In the genomic region with DNA sequence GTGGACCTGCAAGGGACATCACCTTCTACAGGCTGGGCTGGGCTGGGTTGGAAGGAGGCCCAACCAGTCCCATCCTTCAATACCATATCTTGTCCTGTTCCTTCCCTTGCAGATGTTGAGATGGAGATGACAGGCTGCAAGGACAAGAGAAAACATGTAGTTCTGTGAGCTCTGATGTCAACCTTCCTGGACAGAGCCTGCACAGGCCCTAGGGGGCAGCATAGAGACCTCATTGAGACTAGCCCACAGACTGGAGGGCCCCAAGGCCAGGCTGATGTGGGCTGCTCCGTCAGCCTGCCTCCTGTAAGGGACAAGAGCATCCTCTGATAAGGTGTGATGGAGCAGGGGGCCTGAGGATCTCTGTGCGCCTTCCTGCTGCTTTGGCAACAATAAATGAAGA, we compare ENCODE assay signal across 10 mouse cellular contexts. TPM values are rescaled to one million over a fixed set of nuclear protein-coding genes. Genes with fewer than 3 reads are reported as not detected.
DNase-seq lines count a peak whose midpoint lies in the region; ATAC-seq and TF ChIP-seq lines count a peak whose summit lies in the region.
"Had no signal": no experiment of that assay in that cellular context is flagged by ENCODE, and none has a peak within 500 bp of the region (broad histone marks: within the 10 kb centered on the region; RNA-seq: fewer than 3 reads in every experiment).

No protein-coding gene starts in this region.

- no peak for TF ChIP-seq POLR2A in lung, adult 2 months (IDR thresholded peaks at IDR 0.05; ENCODE audit: borderline replicate concordance, extremely low read depth, low read depth, low read length)

- H3K4me3 ChIP-seq in lung, adult 2 months (replicated peaks; ENCODE audit: extremely low read depth, low read depth, low read length), result no peak overlapping the region
- H3K4me3 ChIP-seq in liver, embryonic 15.5 days (replicated peaks), result no peak overlapping the region
- H3K4me3 ChIP-seq: heart, embryonic 15.5 days; myocyte had no signal

- H3K27ac ChIP-seq in liver, embryonic 15.5 days (replicated peaks), result peak overlapping the region; percentile 45; the same call in 1 of the 2 replicates
- H3K27ac ChIP-seq: heart, embryonic 15.5 days had no signal

- peaks cover 27% of the 10 kb centered on the region for H3K27me3 ChIP-seq in liver, embryonic 15.5 days
- H3K27me3 ChIP-seq: heart, embryonic 15.5 days had no signal

- no peak for ATAC-seq in liver, embryonic 15.5 days (ENCODE audit: insufficient read depth)

- peak; percentile 22 to 42 for DNase-seq in adrenal gland, adult 18-20 months (ENCODE audit: low spot score in 2 of 2)
- DNase-seq in adrenal gland, postnatal 4 days (ENCODE audit: low spot score in 2 of 2), result no peak
- DNase-seq in lung, adult 2 months, result no peak
- no peak for DNase-seq in lung, adult 18-20 months
- peak; percentile 65 to 67 for DNase-seq in cerebellum, postnatal 10 days
- peak; percentile 49 to 61 for DNase-seq in thymus, postnatal 36 days
- no peak for DNase-seq in urinary bladder, postnatal 14 days (ENCODE audit: low spot score)

- 0 out of 2 replicates have a peak overlapping the region, but pooled peaks have one; percentile 8 for H3K9ac ChIP-seq in liver, embryonic 15.5 days
- H3K9ac ChIP-seq: heart, embryonic 15.5 days had no signal

- WGBS in lung, adult 2 months, result 60% methylated on average over 2 of the region's 2 CpGs
- 42% methylated on average over 2 of the region's 2 CpGs for WGBS in liver, embryonic 15.5 days (ENCODE audit: insufficient replicate concordance)

- no peak overlapping the region for H3K4me2 ChIP-seq in liver, embryonic 15.5 days
- H3K4me2 ChIP-seq: heart, embryonic 15.5 days had no signal

- peak; percentile 49; the same call in 1 of the 2 replicates for TF ChIP-seq CTCF in lung, adult 2 months (IDR thresholded peaks at IDR 0.05; ENCODE audit: insufficient read depth, low read length)

- H3K36me3 ChIP-seq in liver, embryonic 15.5 days (replicated peaks), result peaks cover 27% of the 10 kb centered on the region

- peaks cover 5% of the 10 kb centered on the region for H3K4me1 ChIP-seq in lung, adult 2 months (ENCODE audit: control insufficient read depth, insufficient read depth, low read length)
- H3K4me1 ChIP-seq in liver, embryonic 15.5 days (replicated peaks), result peaks cover 60% of the 10 kb centered on the region

- H3K9me3 ChIP-seq in liver, embryonic 15.5 days (replicated peaks), result no peaks in the 10 kb centered on the region
- H3K9me3 ChIP-seq: heart, embryonic 15.5 days had no signal

RNA-seq across cellular contexts. Expression of a gene that starts 2.0 kb away (rescaled TPM):
- 10 to 100 TPM; 14.7 to 16.6 TPM for total RNA-seq in adrenal gland, adult 18-20 months (2021)
- total RNA-seq in adrenal gland, postnatal 4 days (2021), result 1 to 10 TPM; 7.5 to 8.8 TPM
- 11.2 and 14.0 TPM in 2 replicates for polyA plus RNA-seq in lung, adult 2 months (2012; rRNA removed)
- 8.9 and 10.1 TPM in 2 replicates for polyA plus RNA-seq in liver, embryonic 15.5 days (2015; fragmentation: Nextera tagmentation; extraction: Ambion mirVana)

RNA-seq across cellular contexts. Expression of a gene that starts 4.6 kb away (rescaled TPM):
- total RNA-seq in adrenal gland, adult 18-20 months (2021), result 1 to 10 TPM; 1.3 to 2.1 TPM
- total RNA-seq in adrenal gland, postnatal 4 days (2021), result 1 to 10 TPM; 6.5 to 7.5 TPM
- 3.6 and 4.7 TPM in 2 replicates for polyA plus RNA-seq in lung, adult 2 months (2012; rRNA removed)
- 0.56 and 0.61 TPM in 2 replicates for polyA plus RNA-seq in liver, embryonic 15.5 days (2015; fragmentation: Nextera tagmentation; extraction: Ambion mirVana)

RNA-seq across cellular contexts. Expression of a gene that starts 8.9 kb away (rescaled TPM):
- total RNA-seq in adrenal gland, adult 18-20 months (2021), result 10 to 100 TPM; 34.7 to 46.3 TPM
- 100 to 1,000 TPM; 296 to 322 TPM for total RNA-seq in adrenal gland, postnatal 4 days (2021)
- 162 and 200 TPM in 2 replicates for polyA plus RNA-seq in lung, adult 2 months (2012; rRNA removed)
- polyA plus RNA-seq in liver, embryonic 15.5 days (2015; fragmentation: Nextera tagmentation; extraction: Ambion mirVana), result 13.1 and 17.0 TPM in 2 replicates

RNA-seq across cellular contexts. Expression of a gene that starts 26.6 kb away (rescaled TPM):
- 10 to 100 TPM; 64.8 to 82.0 TPM for total RNA-seq in adrenal gland, adult 18-20 months (2021)
- total RNA-seq in adrenal gland, postnatal 4 days (2021), result 100 to 1,000 TPM; 113 to 124 TPM
- polyA plus RNA-seq in lung, adult 2 months (2012; rRNA removed), result 110 and 150 TPM in 2 replicates
- 2.9 and 3.1 TPM in 2 replicates for polyA plus RNA-seq in liver, embryonic 15.5 days (2015; fragmentation: Nextera tagmentation; extraction: Ambion mirVana)

RNA-seq across cellular contexts. Expression of a gene that starts 34.1 kb away (rescaled TPM):
- 100 to 1,000 TPM; 129 to 266 TPM for total RNA-seq in adrenal gland, adult 18-20 months (2021)
- 10 to 100 TPM; 49.1 to 72.7 TPM for total RNA-seq in adrenal gland, postnatal 4 days (2021)
- polyA plus RNA-seq in lung, adult 2 months (2012; rRNA removed), result 29.9 and 31.5 TPM in 2 replicates
- 0.35 and 0.51 TPM in 2 replicates for polyA plus RNA-seq in liver, embryonic 15.5 days (2015; fragmentation: Nextera tagmentation; extraction: Ambion mirVana)

Comparison
In these comparisons a context has a peak if more than half of its experiments do, and no peak if none do; other contexts are left out.
1. DNase-seq: peak in adrenal gland, adult 18-20 months (2 of 2), cerebellum, postnatal 10 days (2 of 2) and thymus, postnatal 36 days (2 of 2); none in adrenal gland, postnatal 4 days (0 of 2), lung, adult 2 months (single experiment), lung, adult 18-20 months (0 of 2) and urinary bladder, postnatal 14 days (single experiment).
2. RNA of a gene that starts 8.9 kb away (total RNA-seq): 296 to 322 TPM in adrenal gland, postnatal 4 days; 34.7 to 46.3 TPM in adrenal gland, adult 18-20 months; every median in the first group is over 4 times any median in the second.